Mouse (Mus musculus) kidney, adult 2 months (tissue): ENCODE measurements around the gene Abca5.

Experiments
- CTCF ChIP-seq: fragments of 200-500 bp; conservative IDR thresholded peaks from 2 replicates; pipeline ENCODE4 v1.5.1; 2011; ENCODE audit warnings: low read depth, mild to moderate bottlenecking, control low read depth, low read length, moderate library complexity, mixed read lengths; ENCODE audit not compliant: insufficient read depth, insufficient read length
- POLR2A ChIP-seq: fragments of 200-500 bp; IDR thresholded peaks from one replicate; pipeline ENCODE4 v1.6.1; 2011; ENCODE audit warnings: low read depth, low read length, control low read depth

- TF ChIP-seq POLR2A (no peak), CTCF (no peak)
These were observed 10.7 kb upstream of the Abca5 start for GRCm38 (mm10) chr11:110348170-110348569.
